Mouse (Mus musculus) CD4-positive, CD25-positive, alpha-beta regulatory T cell, adult 2 months (primary cell): Measurements from ENCODE around the gene Olfr299.

Source experiments
- DNase-seq: peaks from one replicate; pipeline ENCODE4 v3.0.0-alpha.2; 2012; ENCODE audit warnings: low read depth, low spot score

The Olfr299 gene

DNA sequence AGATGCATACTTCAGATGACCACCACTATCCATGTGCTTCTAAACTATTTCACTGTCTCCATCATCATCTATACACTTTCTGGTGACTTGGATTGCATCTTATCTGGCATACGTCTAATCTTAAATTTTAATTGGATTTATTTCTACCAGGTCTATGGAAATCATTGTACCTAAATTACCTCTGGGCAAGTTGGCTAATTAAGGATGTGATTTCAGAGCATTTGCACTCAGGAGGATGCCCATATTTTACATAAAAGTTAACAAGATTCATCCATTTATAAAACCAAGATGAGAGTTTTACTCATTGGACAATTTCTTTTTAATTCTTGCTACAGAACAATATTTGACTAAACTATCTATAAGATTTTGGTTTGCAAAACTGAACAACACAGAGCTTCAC lies at the start of gene Olfr299:
Gene Olfr299 (plus strand): TSS at position 301 of the 400 bp plus-strand sequence.
- no peak for DNase-seq

DNA sequence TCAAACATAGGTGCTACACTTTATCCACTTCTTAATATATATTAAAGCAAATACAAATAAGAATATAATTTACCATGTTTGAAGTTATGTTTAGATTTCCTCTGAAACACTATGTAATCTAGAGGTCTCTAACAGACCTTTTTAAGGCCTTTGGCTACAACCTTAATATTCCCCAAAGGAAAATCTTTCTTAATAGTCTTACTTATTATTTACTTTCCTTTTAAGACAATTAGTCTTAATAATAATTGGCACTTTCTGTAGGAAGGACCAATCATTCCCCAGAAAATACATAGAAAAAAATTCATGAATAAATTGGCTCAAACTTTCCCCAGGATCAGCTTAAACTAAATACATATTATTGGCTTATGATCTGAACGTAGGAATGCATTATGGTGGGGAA lies 32.7 kb downstream of the Olfr299 start, which contains the start of gene Olfr298:
Gene Olfr298 (minus strand): TSS at position 101 of the 400 bp plus-strand sequence.
- DNase-seq: no peak
